Mouse (Mus musculus) heart, adult 2 months (tissue): ENCODE data around the gene Fam120a.

Source experiments
- CTCF ChIP-seq: fragments of 200-600 bp; IDR thresholded peaks from 2 replicates; pipeline ENCODE4 v1.8.1; 2022; ENCODE audit warnings: antibody characterized with exemption, mild to moderate bottlenecking, moderate library complexity
- EP300 ChIP-seq: fragments of 200-500 bp; IDR thresholded peaks from 2 replicates; pipeline ENCODE4 v1.6.1; 2011; ENCODE audit warnings: low read depth, low read length, control low read depth; ENCODE audit not compliant: insufficient read depth
- POLR2A ChIP-seq: fragments of 200-500 bp; IDR thresholded peaks from 2 replicates; pipeline ENCODE4 v1.6.1; 2011; ENCODE audit warnings: mild to moderate bottlenecking, low read depth, low read length, control low read depth; ENCODE audit not compliant: insufficient read depth

- TF ChIP-seq EP300: no peak
- no peak for TF ChIP-seq POLR2A
- TF ChIP-seq CTCF: no peak
These were observed 110.4 kb downstream of the Fam120a start for GRCm38 (mm10) chr13:48857246-48857932.
